Mouse (Mus musculus) MEL (cell line): Measurements from ENCODE around the gene S1pr4. TPM values are rescaled to one million over a fixed set of nuclear protein-coding genes. Genes with fewer than 3 reads are reported as not detected.
A peak's percentile ranks its signal among the peaks of the same experiment; 100 is the strongest.

ENCODE experiments used
- DNase-seq: peaks from one replicate; pipeline ENCODE4 v3.0.0; 2011; ENCODE audit warnings: low read depth, low spot score
- H3K27ac ChIP-seq: 2 replicates; pipeline ENCODE4 v1.5.1; 2012; ENCODE audit warnings: low read depth, mild to moderate bottlenecking, control low read depth, low read length, moderate library complexity; ENCODE audit not compliant: control insufficient read depth
- H3K27me3 ChIP-seq, 2 experiments: fragments of 150-350 bp in 1 of 2; sonication (generic) in 1 of 2; 2 replicates each; pipeline ENCODE4 v1.6.1; 2012; ENCODE audit warnings: low read length in 2 of 2, mild to moderate bottlenecking in 2 of 2, improper control_type of control experiment in 1 of 2, moderate library complexity in 1 of 2; ENCODE audit not compliant: insufficient read depth in 2 of 2, control insufficient read depth in 1 of 2
- H3K36me3 ChIP-seq, 2 experiments: 2 replicates each; pipeline ENCODE4 v1.6.1; 2012 to 2014; ENCODE audit warnings: low read length in 2 of 2, improper control_type of control experiment in 1 of 2, inconsistent platforms in 1 of 2, mild to moderate bottlenecking in 1 of 2; ENCODE audit not compliant: insufficient read depth in 2 of 2, control insufficient read depth in 1 of 2
- H3K4me1 ChIP-seq, 2 experiments: fragments of 150-350 bp in 1 of 2; sonication (generic) in 1 of 2; 2 replicates each; pipeline ENCODE4 v1.6.1; 2012; ENCODE audit warnings: low read length in 2 of 2, improper control_type of control experiment in 1 of 2, mild to moderate bottlenecking in 1 of 2; ENCODE audit not compliant: insufficient read depth in 2 of 2, control insufficient read depth in 1 of 2
- H3K4me3 ChIP-seq, 2 experiments: fragments of 150-350 bp in 1 of 2; sonication (generic) in 1 of 2; 2 replicates each; pipeline ENCODE4 v1.5.1; 2012; ENCODE audit warnings: low read depth in 2 of 2, low read length in 2 of 2, mild to moderate bottlenecking in 2 of 2, moderate library complexity in 2 of 2, control low read depth in 1 of 2, improper control_type of control experiment in 1 of 2; ENCODE audit not compliant: control insufficient read depth in 1 of 2, insufficient read depth in 1 of 2
- H3K79me2 ChIP-seq: 2 replicates; pipeline ENCODE4 v1.6.1; 2012; ENCODE audit warnings: mild to moderate bottlenecking, low read length, moderate library complexity; ENCODE audit not compliant: control insufficient read depth, poor library complexity, insufficient read depth
- H3K9ac ChIP-seq: 2 replicates; pipeline ENCODE4 v1.6.1; 2012; ENCODE audit warnings: low read depth, mild to moderate bottlenecking, control low read depth, low read length, moderate library complexity; ENCODE audit not compliant: control insufficient read depth, poor library complexity, severe bottlenecking
- H3K9me3 ChIP-seq: fragments of 150-350 bp; sonication (generic); replicated peaks from 2 replicates; pipeline ENCODE4 v1.6.1; 2012; ENCODE audit warnings: mild to moderate bottlenecking, low read length, improper control_type of control experiment, moderate library complexity; ENCODE audit not compliant: insufficient read depth
- CHD2 ChIP-seq: IDR thresholded peaks from 2 replicates; pipeline ENCODE4 v1.6.1; 2011; ENCODE audit warnings: low read length, improper control_type of control experiment
- CTCF ChIP-seq, 3 experiments: IDR thresholded peaks in 2 of 3; conservative IDR thresholded peaks in 1 of 3; 2 replicates each; pipeline ENCODE4 v1.5.1; 2011 to 2012; ENCODE audit warnings: low read length in 3 of 3, low read depth in 2 of 3, mild to moderate bottlenecking in 2 of 3, improper control_type of control experiment in 1 of 3, inconsistent platforms in 1 of 3, mixed read lengths in 1 of 3, moderate library complexity in 1 of 3; ENCODE audit not compliant: control insufficient read depth in 1 of 3, insufficient read depth in 1 of 3, poor library complexity in 1 of 3, severe bottlenecking in 1 of 3
- E2F4 ChIP-seq: IDR thresholded peaks from 2 replicates; pipeline ENCODE4 v1.6.1; 2011; ENCODE audit warnings: low read depth, low read length, improper control_type of control experiment, borderline replicate concordance
- ELF1 ChIP-seq: IDR thresholded peaks from 2 replicates; pipeline ENCODE4 v1.6.1; 2014; ENCODE audit warnings: low read depth, mild to moderate bottlenecking, inconsistent platforms, low read length, improper control_type of control experiment, moderate library complexity
- EP300 ChIP-seq, 2 experiments: IDR thresholded peaks; 2 replicates each; pipeline ENCODE4 v1.6.1; 2011; ENCODE audit warnings: improper control_type of control experiment in 2 of 2, low read length in 2 of 2, low read depth in 1 of 2, mild to moderate bottlenecking in 1 of 2
- ETS1 ChIP-seq: IDR thresholded peaks from 2 replicates; pipeline ENCODE4 v1.6.1; 2012; ENCODE audit warnings: low read depth, mild to moderate bottlenecking, inconsistent platforms, low read length, improper control_type of control experiment, moderate library complexity
- GABPA ChIP-seq: IDR thresholded peaks from 2 replicates; pipeline ENCODE4 v1.6.1; 2012; ENCODE audit warnings: low read depth, mild to moderate bottlenecking, inconsistent platforms, low read length, improper control_type of control experiment, moderate library complexity
- JUND ChIP-seq: IDR thresholded peaks from 2 replicates; pipeline ENCODE4 v1.6.1; 2011; ENCODE audit warnings: low read depth, mild to moderate bottlenecking, improper control_type of control experiment, low read length
- MAFK ChIP-seq: IDR thresholded peaks from 2 replicates; pipeline ENCODE4 v1.6.1; 2011; ENCODE audit warnings: low read depth, mild to moderate bottlenecking, low read length, improper control_type of control experiment, borderline replicate concordance
- MAX ChIP-seq: IDR thresholded peaks from 2 replicates; pipeline ENCODE4 v1.6.1; 2011; ENCODE audit warnings: low read length, improper control_type of control experiment
- MEF2A ChIP-seq: IDR thresholded peaks from 2 replicates; pipeline ENCODE4 v1.6.1; 2014; ENCODE audit warnings: low read depth, mild to moderate bottlenecking, inconsistent platforms, low read length, improper control_type of control experiment; ENCODE audit not compliant: poor library complexity, insufficient replicate concordance, severe bottlenecking; ENCODE audit errors: extremely low read depth
- MXI1 ChIP-seq: IDR thresholded peaks from 2 replicates; pipeline ENCODE4 v1.6.1; 2011; ENCODE audit warnings: mild to moderate bottlenecking, low read depth, low read length, improper control_type of control experiment
- NELFE ChIP-seq: IDR thresholded peaks from 2 replicates; pipeline ENCODE4 v1.6.1; 2011; ENCODE audit warnings: low read depth, low read length, improper control_type of control experiment
- NRF1 ChIP-seq: IDR thresholded peaks from 2 replicates; pipeline ENCODE4 v1.6.1; 2014; ENCODE audit warnings: low read depth, mild to moderate bottlenecking, inconsistent platforms, low read length, improper control_type of control experiment, moderate library complexity; ENCODE audit not compliant: poor library complexity, insufficient read depth, severe bottlenecking
- POLR2A ChIP-seq, 2 experiments: IDR thresholded peaks; 2 replicates each; pipeline ENCODE4 v1.6.1; 2011 to 2012; ENCODE audit warnings: low read length in 2 of 2, mild to moderate bottlenecking in 2 of 2, control low read depth in 1 of 2, improper control_type of control experiment in 1 of 2, low read depth in 1 of 2, moderate library complexity in 1 of 2; ENCODE audit not compliant: control insufficient read depth in 1 of 2, insufficient read depth in 1 of 2, poor library complexity in 1 of 2
- POLR2AphosphoS5 ChIP-seq: IDR thresholded peaks from 2 replicates; pipeline ENCODE4 v1.6.1; 2012; ENCODE audit warnings: low read depth, borderline replicate concordance, mild to moderate bottlenecking, inconsistent platforms, low read length, moderate library complexity, mixed read lengths
- RAD21 ChIP-seq: IDR thresholded peaks from 2 replicates; pipeline ENCODE4 v1.6.1; 2011; ENCODE audit warnings: mild to moderate bottlenecking, low read depth, low read length, improper control_type of control experiment
- RCOR1 ChIP-seq: IDR thresholded peaks from 2 replicates; pipeline ENCODE4 v1.6.1; 2012; ENCODE audit warnings: low read depth, mild to moderate bottlenecking, inconsistent platforms, low read length, improper control_type of control experiment
- SIN3A ChIP-seq: IDR thresholded peaks from 2 replicates; pipeline ENCODE4 v1.6.1; 2012; ENCODE audit warnings: low read length, improper control_type of control experiment, inconsistent platforms
- TBP ChIP-seq: IDR thresholded peaks from 2 replicates; pipeline ENCODE4 v1.8.0; 2011; ENCODE audit warnings: low read depth, low read length, improper control_type of control experiment
- TCF12 ChIP-seq: IDR thresholded peaks from 2 replicates; pipeline ENCODE4 v1.6.1; 2014; ENCODE audit warnings: low read depth, mild to moderate bottlenecking, inconsistent platforms, low read length, improper control_type of control experiment, moderate library complexity
- UBTF ChIP-seq: IDR thresholded peaks from 2 replicates; pipeline ENCODE4 v1.6.1; 2012; ENCODE audit warnings: low read depth, mild to moderate bottlenecking, inconsistent platforms, low read length, improper control_type of control experiment, moderate library complexity, borderline replicate concordance; ENCODE audit not compliant: insufficient read depth
- USF1 ChIP-seq: IDR thresholded peaks from 2 replicates; pipeline ENCODE4 v1.6.1; 2014; ENCODE audit warnings: low read depth, mild to moderate bottlenecking, inconsistent platforms, low read length, improper control_type of control experiment, moderate library complexity
- USF2 ChIP-seq, 2 experiments: IDR thresholded peaks; 2 replicates each; pipeline ENCODE4 v1.6.1; 2011 to 2012; ENCODE audit warnings: improper control_type of control experiment in 2 of 2, low read length in 2 of 2, borderline replicate concordance in 1 of 2, inconsistent platforms in 1 of 2, low read depth in 1 of 2, mild to moderate bottlenecking in 1 of 2; ENCODE audit not compliant: insufficient read depth in 1 of 2
- ZC3H11A ChIP-seq: IDR thresholded peaks from 2 replicates; pipeline ENCODE4 v1.6.1; 2012; ENCODE audit warnings: low read depth, mild to moderate bottlenecking, inconsistent platforms, low read length, improper control_type of control experiment
- polyA plus RNA-seq, 2 experiments: library from polyadenylated mRNA; stranded (reverse) in 1 of 2; unstranded in 1 of 2; fragments of >175 nt in 1 of 2; fragments of >200 nt in 1 of 2; gene quantifications; 2 replicates each; pipeline versions ENCODE4 v1.2.1 to v1.2.4; 2012; ENCODE audit warnings: low replicate concordance in 2 of 2, low read depth in 1 of 2; ENCODE audit not compliant: insufficient read length in 2 of 2, insufficient read depth in 1 of 2, missing spikeins in 1 of 2
- total RNA-seq: library from RNA; depleted of rRNA; stranded (reverse); fragments of 300-350 nt; gene quantifications from 2 replicates; pipeline ENCODE4 v1.2.3, GENCODE M21; 2012

The S1pr4 gene
- total and polyA plus RNA-seq, 3 experiments: 1.6 to 2.1 TPM; not detected in 1

DNA sequence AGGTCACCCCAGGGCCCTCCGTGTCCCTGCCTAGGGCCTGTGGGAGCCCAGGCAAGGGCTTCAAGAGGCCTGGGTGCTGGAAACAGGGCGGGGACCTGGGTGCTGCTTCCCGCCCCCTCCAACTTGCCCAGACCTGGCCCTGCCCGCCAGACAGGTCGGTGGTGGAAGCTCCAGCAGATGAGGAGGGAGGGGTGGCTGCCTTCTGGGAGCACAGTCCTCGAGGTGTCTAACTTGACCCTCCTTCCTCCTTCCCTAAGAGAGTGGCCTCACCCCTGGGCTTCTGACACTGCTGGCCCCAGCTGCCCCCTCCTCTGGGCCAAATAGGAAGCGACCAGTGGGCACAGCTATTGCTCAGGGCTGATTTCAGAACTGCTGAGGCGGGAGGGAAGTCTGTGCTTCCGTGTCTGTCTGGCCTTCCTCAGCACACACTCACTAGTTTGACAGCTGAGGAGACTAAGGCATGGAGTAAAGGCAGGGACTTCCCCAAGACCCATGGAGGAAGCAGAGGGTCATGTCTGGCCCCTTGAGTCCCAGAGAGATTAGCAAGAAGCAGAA lies 24.2 kb upstream of the S1pr4 start, which contains the start of gene Gna15:
Gene Gna15 (minus strand): TSS at position 175 of the 555 bp plus-strand sequence.
- H3K27ac ChIP-seq: peak within 1 kb of the TSS; percentile 96
- TF ChIP-seq MAFK: no peak
- TF ChIP-seq TBP: peak; percentile 74
- TF ChIP-seq NELFE: 0 out of 2 replicates have a peak, but pooled peaks have one; percentile 36
- 0 out of 6 replicates have a peak, but pooled peaks of 1 of the 3 experiments have one; percentile 5 for TF ChIP-seq CTCF (IDR thresholded peaks at IDR 0.05 in 2 of 3, conservative IDR thresholded peaks at IDR 0.05 in 1 of 3; ENCODE audit: control insufficient read depth in 1 of 3, insufficient read depth in 1 of 3, low read depth in 2 of 3, low read length in 3 of 3, poor library complexity in 1 of 3, severe bottlenecking in 1 of 3)
- 0 out of 2 replicates have a peak, but pooled peaks have one; percentile 4 for TF ChIP-seq ETS1
- no peak for TF ChIP-seq ZC3H11A
- peak; percentile 73; the same call in 1 of the 2 replicates for TF ChIP-seq UBTF
- peak; percentile 63; the same call in 1 of the 2 replicates for TF ChIP-seq ELF1
- TF ChIP-seq E2F4: no peak
- TF ChIP-seq POLR2A (IDR thresholded peaks at IDR 0.05; ENCODE audit: control insufficient read depth in 1 of 2, insufficient read depth in 1 of 2, low read depth in 1 of 2, low read length in 2 of 2, poor library complexity in 1 of 2): peak; percentile 35 to 40; a peak in 1 of 4 replicates
- TF ChIP-seq POLR2AphosphoS5: no peak
- TF ChIP-seq MAX: no peak
- no peak for TF ChIP-seq USF2 (IDR thresholded peaks at IDR 0.05; ENCODE audit: borderline replicate concordance in 1 of 2, insufficient read depth in 1 of 2, low read depth in 1 of 2, low read length in 2 of 2)
- TF ChIP-seq MXI1: peak; percentile 46; the same call in 1 of the 2 replicates
- TF ChIP-seq SIN3A: peak; percentile 22; the same call in 1 of the 2 replicates
- no peaks in the 10 kb centered on the region for H3K9me3 ChIP-seq
- H3K4me3 ChIP-seq: peak within 1 kb of the TSS; percentile 80 to 87
- no peaks in the 10 kb centered on the region for H3K27me3 ChIP-seq
- H3K36me3 ChIP-seq: peaks cover 0 to 13% of the 10 kb centered on the region in 2 experiments; a peak in 2 of 4 replicates
- DNase-seq: peak; percentile 82
- peaks cover 4 to 27% of the 10 kb centered on the region in 2 experiments for H3K4me1 ChIP-seq
- H3K9ac ChIP-seq: peak within 1 kb of the TSS; percentile 89
- H3K79me2 ChIP-seq: peaks cover 11% of the 10 kb centered on the region

DNA sequence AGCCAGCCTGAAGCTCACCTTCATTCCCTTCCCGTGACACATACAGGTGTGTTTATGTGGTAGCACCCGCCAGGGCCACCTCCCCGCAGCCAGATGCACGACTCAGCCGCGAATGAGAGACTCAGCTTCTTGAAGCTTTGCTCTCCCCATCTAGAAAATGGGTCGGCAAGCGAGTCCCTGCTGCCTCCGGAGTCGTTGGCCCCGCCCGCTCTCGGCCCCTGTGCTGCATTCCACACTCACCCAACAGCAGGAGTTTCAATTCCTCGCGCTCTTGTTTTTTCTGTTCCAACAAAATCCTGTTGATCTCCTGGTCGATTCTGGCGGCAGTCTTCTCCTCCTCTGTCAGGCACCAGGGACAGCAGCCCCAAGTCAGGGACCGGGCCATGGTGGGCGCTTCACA lies 23.6 kb upstream of the S1pr4 start:
- DNase-seq: peak; percentile 75
- Histone ChIP-seq H3K27ac (peak overlapping the region; percentile 96), H3K36me3 (peaks cover 0 to 18% of the 10 kb centered on the region in 2 experiments; a peak in 2 of 4 replicates), H3K79me2 (peaks cover 11% of the 10 kb centered on the region), H3K9ac (peak overlapping the region; percentile 89), H3K27me3 (no peaks in the 10 kb centered on the region), H3K4me3 (peak overlapping the region; percentile 80 to 87), H3K9me3 (no peaks in the 10 kb centered on the region), H3K4me1 (peaks cover 4 to 29% of the 10 kb centered on the region in 2 experiments)
- TF ChIP-seq E2F4 (no peak), POLR2A (IDR thresholded peaks at IDR 0.05; ENCODE audit: control insufficient read depth in 1 of 2, insufficient read depth in 1 of 2, low read depth in 1 of 2, low read length in 2 of 2, poor library complexity in 1 of 2) (no peak; a peak in 1 of 4 replicates), RCOR1 (0 out of 2 replicates have a peak, but pooled peaks have one; percentile 26), USF2 (IDR thresholded peaks at IDR 0.05; ENCODE audit: borderline replicate concordance in 1 of 2, insufficient read depth in 1 of 2, low read depth in 1 of 2, low read length in 2 of 2) (no peak), UBTF (no peak), GABPA (no peak), RAD21 (no peak), SIN3A (0 out of 2 replicates have a peak, but pooled peaks have one; percentile 0), MAFK (no peak), MAX (peak; percentile 33; the same call in 1 of the 2 replicates), MXI1 (peak; percentile 59), ETS1 (no peak), NRF1 (no peak), CHD2 (no peak), TBP (no peak), ELF1 (no peak), TCF12 (peak; percentile 23; the same call in 1 of the 2 replicates), EP300 (IDR thresholded peaks at IDR 0.05; ENCODE audit: low read depth in 1 of 2, low read length in 2 of 2) (peak in 1 of 2 experiments; percentile 26; a peak in 1 of 4 replicates), JUND (no peak), USF1 (no peak), MEF2A (no peak)
